Mouse (Mus musculus): Measurements from ENCODE around the gene BC016579. TPM values are rescaled to one million over a fixed set of nuclear protein-coding genes. Genes with fewer than 3 reads are reported as not detected.

Gene BC016579
- polyA plus RNA-seq, 1 experiment from 2014 or later, result 4.2 TPM

GRCm38 (mm10) chr16:45635826-45636225 is 18.0 kb downstream of the BC016579 start:
- H3K27ac ChIP-seq, result no peak overlapping the region
- H3K36me3 ChIP-seq, result no peaks in the 10 kb centered on the region
- 82% methylated on average over 2 of the region's 2 CpGs for WGBS
- H3K4me3 ChIP-seq (replicated peaks), result no peak overlapping the region
- H3K9me3 ChIP-seq, result no peaks in the 10 kb centered on the region
- H3K9ac ChIP-seq, result no peak overlapping the region
- no peak overlapping the region for H3K4me2 ChIP-seq (replicated peaks)
- no peaks in the 10 kb centered on the region for H3K4me1 ChIP-seq (replicated peaks)
- no peaks in the 10 kb centered on the region for H3K27me3 ChIP-seq (replicated peaks)
- ATAC-seq, result no peak

- no peak overlapping the region for H3K9ac ChIP-seq
- H3K4me2 ChIP-seq (replicated peaks), result no peak overlapping the region
- ATAC-seq, result no peak
- no peaks in the 10 kb centered on the region for H3K4me1 ChIP-seq (replicated peaks)
- H3K9me3 ChIP-seq, result no peaks in the 10 kb centered on the region
- H3K36me3 ChIP-seq, result no peaks in the 10 kb centered on the region
- H3K27ac ChIP-seq, result no peak overlapping the region
- H3K4me3 ChIP-seq (replicated peaks), result no peak overlapping the region
- WGBS, result 67% methylated on average over 4 of the region's 4 CpGs
- no peaks in the 10 kb centered on the region for H3K27me3 ChIP-seq (replicated peaks)
Measured at GRCm38 (mm10) chr16:45632420-45632819, 21.4 kb downstream of the BC016579 start.

GRCm38 (mm10) chr16:45630347-45630960 is 23.4 kb downstream of the BC016579 start:
- no peak overlapping the region for H3K27ac ChIP-seq
- H3K4me2 ChIP-seq (replicated peaks), result no peak overlapping the region
- H3K9ac ChIP-seq, result no peak overlapping the region
- peak; percentile 81 for ATAC-seq
- H3K27me3 ChIP-seq (replicated peaks), result no peaks in the 10 kb centered on the region
- H3K4me1 ChIP-seq (replicated peaks), result no peaks in the 10 kb centered on the region
- no peaks in the 10 kb centered on the region for H3K9me3 ChIP-seq
- 57% methylated on average over 5 of the region's 5 CpGs for WGBS
- H3K36me3 ChIP-seq, result no peaks in the 10 kb centered on the region
- H3K4me3 ChIP-seq (replicated peaks), result no peak overlapping the region

- 85% methylated on average over 8 of the region's 8 CpGs for WGBS
- Histone ChIP-seq H3K9ac (no peak overlapping the region), H3K4me3 (replicated peaks) (no peak overlapping the region), H3K27ac (no peak overlapping the region), H3K36me3 (no peaks in the 10 kb centered on the region), H3K4me1 (replicated peaks) (no peaks in the 10 kb centered on the region; the same call in 1 of the 2 replicates), H3K27me3 (replicated peaks) (no peaks in the 10 kb centered on the region), H3K4me2 (replicated peaks) (no peak overlapping the region), H3K9me3 (no peaks in the 10 kb centered on the region)
- no peak for ATAC-seq
Measured at GRCm38 (mm10) chr16:45629497-45630105, 24.3 kb downstream of the BC016579 start.

GRCm38 (mm10) chr16:45625342-45625741 is 28.5 kb downstream of the BC016579 start:
- no peak overlapping the region for H3K4me3 ChIP-seq (replicated peaks)
- H3K36me3 ChIP-seq, result no peaks in the 10 kb centered on the region
- ATAC-seq, result no peak
- 81% methylated on average over 2 of the region's 2 CpGs for WGBS
- no peaks in the 10 kb centered on the region for H3K9me3 ChIP-seq
- no peak overlapping the region for H3K9ac ChIP-seq
- no peaks in the 10 kb centered on the region for H3K27me3 ChIP-seq (replicated peaks)
- no peaks in the 10 kb centered on the region; the same call in 1 of the 2 replicates for H3K4me1 ChIP-seq (replicated peaks)
- H3K4me2 ChIP-seq (replicated peaks), result no peak overlapping the region
- no peak overlapping the region for H3K27ac ChIP-seq

- Histone ChIP-seq H3K27me3 (replicated peaks) (no peaks in the 10 kb centered on the region), H3K4me1 (replicated peaks) (no peaks in the 10 kb centered on the region; the same call in 1 of the 2 replicates), H3K9ac (no peak overlapping the region), H3K4me2 (replicated peaks) (no peak overlapping the region), H3K27ac (no peak overlapping the region), H3K36me3 (no peaks in the 10 kb centered on the region), H3K9me3 (no peaks in the 10 kb centered on the region), H3K4me3 (replicated peaks) (no peak overlapping the region)
- 71% methylated on average over 2 of the region's 2 CpGs for WGBS
- ATAC-seq, result no peak
Measured at GRCm38 (mm10) chr16:45624791-45625190, 29.1 kb downstream of the BC016579 start.

- H3K27ac ChIP-seq, result no peak overlapping the region
- no peak for ATAC-seq
- H3K27me3 ChIP-seq (replicated peaks), result no peaks in the 10 kb centered on the region
- no peaks in the 10 kb centered on the region for H3K36me3 ChIP-seq
- WGBS, result 84% methylated on average over 4 of the region's 4 CpGs
- H3K9ac ChIP-seq, result no peak overlapping the region
- no peaks in the 10 kb centered on the region for H3K9me3 ChIP-seq
- no peak overlapping the region for H3K4me3 ChIP-seq (replicated peaks)
- no peak overlapping the region for H3K4me2 ChIP-seq (replicated peaks)
- H3K4me1 ChIP-seq (replicated peaks), result no peaks in the 10 kb centered on the region; the same call in 1 of the 2 replicates
Measured at GRCm38 (mm10) chr16:45623230-45623629, 30.6 kb downstream of the BC016579 start.

GRCm38 (mm10) chr16:45619751-45620375 is 34.0 kb downstream of the BC016579 start:
- no peak overlapping the region for H3K4me2 ChIP-seq (replicated peaks)
- ATAC-seq, result no peak
- H3K27me3 ChIP-seq (replicated peaks), result no peaks in the 10 kb centered on the region
- WGBS, result 65% methylated on average over 8 of the region's 8 CpGs
- no peaks in the 10 kb centered on the region; the same call in 1 of the 2 replicates for H3K4me1 ChIP-seq (replicated peaks)
- no peak overlapping the region for H3K27ac ChIP-seq
- H3K4me3 ChIP-seq (replicated peaks), result no peak overlapping the region
- no peaks in the 10 kb centered on the region for H3K9me3 ChIP-seq
- H3K36me3 ChIP-seq, result no peaks in the 10 kb centered on the region
- no peak overlapping the region for H3K9ac ChIP-seq

GRCm38 (mm10) chr16:45615944-45616343 is 37.9 kb downstream of the BC016579 start:
- no peaks in the 10 kb centered on the region for H3K36me3 ChIP-seq
- no peak overlapping the region for H3K4me2 ChIP-seq (replicated peaks)
- H3K4me3 ChIP-seq (replicated peaks), result no peak overlapping the region
- no peak for ATAC-seq
- no peaks in the 10 kb centered on the region for H3K27me3 ChIP-seq (replicated peaks)
- WGBS, result 91% methylated on average over 1 of the region's 1 CpGs
- no peaks in the 10 kb centered on the region for H3K4me1 ChIP-seq (replicated peaks)
- H3K9ac ChIP-seq, result no peak overlapping the region
- H3K9me3 ChIP-seq, result no peaks in the 10 kb centered on the region
- no peak overlapping the region for H3K27ac ChIP-seq

GRCm38 (mm10) chr16:45613247-45613646 is 40.6 kb downstream of the BC016579 start:
- ATAC-seq, result no peak
- Histone ChIP-seq H3K36me3 (no peaks in the 10 kb centered on the region), H3K9ac (no peak overlapping the region), H3K4me3 (replicated peaks) (no peak overlapping the region), H3K9me3 (no peaks in the 10 kb centered on the region), H3K27me3 (replicated peaks) (no peaks in the 10 kb centered on the region), H3K4me1 (replicated peaks) (0 out of 2 replicates have a peak, but pooled peaks cover 5% of the 10 kb centered on the region), H3K27ac (no peak overlapping the region), H3K4me2 (replicated peaks) (no peak overlapping the region)
- 50% methylated on average over 2 of the region's 2 CpGs for WGBS

GRCm38 (mm10) chr16:45610267-45610666 is 43.6 kb downstream of the BC016579 start, which contains the start of gene Gcsam:
Gene Gcsam, plus strand, starts transcription at chr16:45610380.
- Histone ChIP-seq H3K36me3 (no peaks in the 10 kb centered on the region), H3K4me3 (replicated peaks) (no peak within 1 kb of the TSS), H3K4me2 (replicated peaks) (no peak within 1 kb of the TSS), H3K27ac (no peak within 1 kb of the TSS), H3K4me1 (replicated peaks) (peaks cover 5% of the 10 kb centered on the region; the same call in 1 of the 2 replicates), H3K9me3 (no peaks in the 10 kb centered on the region), H3K27me3 (replicated peaks) (no peaks in the 10 kb centered on the region), H3K9ac (no peak within 1 kb of the TSS)
- 49% methylated on average over 4 of the region's 4 CpGs for WGBS
- peak; percentile 71 for ATAC-seq

- no peak overlapping the region for H3K27ac ChIP-seq
- peak; percentile 46 for ATAC-seq
- no peak overlapping the region for H3K9ac ChIP-seq
Measured at GRCm38 (mm10) chr16:45609300-45609699, 44.6 kb downstream of the BC016579 start.

More at GRCm38 (mm10) chr16:45609300-45609699, 44.6 kb downstream of the BC016579 start:
- Histone ChIP-seq H3K9me3 (no peaks in the 10 kb centered on the region), H3K4me3 (replicated peaks) (no peak overlapping the region), H3K4me2 (replicated peaks) (no peak overlapping the region), H3K4me1 (replicated peaks) (peaks cover 5% of the 10 kb centered on the region; the same call in 1 of the 2 replicates), H3K36me3 (no peaks in the 10 kb centered on the region), H3K27me3 (replicated peaks) (no peaks in the 10 kb centered on the region)
- WGBS, result 65% methylated on average over 3 of the region's 3 CpGs

Measured in intestine, embryonic 15.5 days (tissue).